Mouse (Mus musculus) MEL (cell line): Measurements from ENCODE around the gene Sdc3.

Source experiments
- CTCF ChIP-seq, 3 experiments: IDR thresholded peaks in 2 of 3; conservative IDR thresholded peaks in 1 of 3; 2 replicates each; pipeline ENCODE4 v1.5.1; 2011 to 2012; ENCODE audit warnings: low read length in 3 of 3, low read depth in 2 of 3, mild to moderate bottlenecking in 2 of 3, improper control_type of control experiment in 1 of 3, inconsistent platforms in 1 of 3, mixed read lengths in 1 of 3, moderate library complexity in 1 of 3; ENCODE audit not compliant: control insufficient read depth in 1 of 3, insufficient read depth in 1 of 3, poor library complexity in 1 of 3, severe bottlenecking in 1 of 3
- HCFC1 ChIP-seq: IDR thresholded peaks from 2 replicates; pipeline ENCODE4 v1.6.1; 2012; ENCODE audit warnings: low read depth, mild to moderate bottlenecking, inconsistent platforms, low read length, improper control_type of control experiment, moderate library complexity
- MEF2A ChIP-seq: IDR thresholded peaks from 2 replicates; pipeline ENCODE4 v1.6.1; 2014; ENCODE audit warnings: low read depth, mild to moderate bottlenecking, inconsistent platforms, low read length, improper control_type of control experiment; ENCODE audit not compliant: poor library complexity, insufficient replicate concordance, severe bottlenecking; ENCODE audit errors: extremely low read depth
- MXI1 ChIP-seq: IDR thresholded peaks from 2 replicates; pipeline ENCODE4 v1.6.1; 2011; ENCODE audit warnings: mild to moderate bottlenecking, low read depth, low read length, improper control_type of control experiment
- POLR2A ChIP-seq, 2 experiments: IDR thresholded peaks; 2 replicates each; pipeline ENCODE4 v1.6.1; 2011 to 2012; ENCODE audit warnings: low read length in 2 of 2, mild to moderate bottlenecking in 2 of 2, control low read depth in 1 of 2, improper control_type of control experiment in 1 of 2, low read depth in 1 of 2, moderate library complexity in 1 of 2; ENCODE audit not compliant: control insufficient read depth in 1 of 2, insufficient read depth in 1 of 2, poor library complexity in 1 of 2
- SIN3A ChIP-seq: IDR thresholded peaks from 2 replicates; pipeline ENCODE4 v1.6.1; 2012; ENCODE audit warnings: low read length, improper control_type of control experiment, inconsistent platforms
- TAL1 ChIP-seq: IDR thresholded peaks from 2 replicates; pipeline ENCODE4 v1.6.1; 2012; ENCODE audit warnings: mild to moderate bottlenecking, inconsistent platforms, low read length, moderate library complexity, mixed read lengths
- USF1 ChIP-seq: IDR thresholded peaks from 2 replicates; pipeline ENCODE4 v1.6.1; 2014; ENCODE audit warnings: low read depth, mild to moderate bottlenecking, inconsistent platforms, low read length, improper control_type of control experiment, moderate library complexity
- ZC3H11A ChIP-seq: IDR thresholded peaks from 2 replicates; pipeline ENCODE4 v1.6.1; 2012; ENCODE audit warnings: low read depth, mild to moderate bottlenecking, inconsistent platforms, low read length, improper control_type of control experiment

DNA sequence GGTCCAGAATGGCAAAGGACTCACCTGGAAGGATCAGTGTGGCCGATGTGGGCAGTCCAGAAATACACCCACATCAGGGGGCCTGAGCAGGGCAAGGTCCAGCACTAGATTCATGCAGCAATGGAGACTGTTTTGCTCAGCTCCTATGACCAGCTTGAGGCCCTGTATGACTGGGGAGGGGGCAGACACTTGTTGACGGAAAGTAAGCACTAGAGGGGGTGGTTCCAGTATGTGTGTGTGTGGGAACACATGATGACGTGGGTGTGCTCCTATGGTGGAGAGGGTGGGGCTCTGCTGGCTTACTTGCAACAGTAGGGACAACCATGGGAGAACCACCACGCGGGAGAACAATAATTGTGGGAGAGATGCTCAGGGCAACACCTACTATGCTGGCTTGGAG, 70.2 kb downstream of the Sdc3 start:
- TF ChIP-seq CTCF (IDR thresholded peaks at IDR 0.05 in 2 of 3, conservative IDR thresholded peaks at IDR 0.05 in 1 of 3; ENCODE audit: control insufficient read depth in 1 of 3, insufficient read depth in 1 of 3, low read depth in 2 of 3, low read length in 3 of 3, poor library complexity in 1 of 3, severe bottlenecking in 1 of 3) (no peak), HCFC1 (no peak), USF1 (no peak), TAL1 (no peak), MXI1 (no peak), MEF2A (no peak), SIN3A (no peak), POLR2A (IDR thresholded peaks at IDR 0.05; ENCODE audit: control insufficient read depth in 1 of 2, insufficient read depth in 1 of 2, low read depth in 1 of 2, low read length in 2 of 2, poor library complexity in 1 of 2) (no peak), ZC3H11A (no peak)
